Mouse (Mus musculus): Measurements from ENCODE around the gene Mageb4. TPM values are rescaled to one million over a fixed set of nuclear protein-coding genes. Genes with fewer than 3 reads are reported as not detected.

Gene Mageb4
- polyA plus RNA-seq (2017; shearing (Covaris generic)), result not detected

DNA sequence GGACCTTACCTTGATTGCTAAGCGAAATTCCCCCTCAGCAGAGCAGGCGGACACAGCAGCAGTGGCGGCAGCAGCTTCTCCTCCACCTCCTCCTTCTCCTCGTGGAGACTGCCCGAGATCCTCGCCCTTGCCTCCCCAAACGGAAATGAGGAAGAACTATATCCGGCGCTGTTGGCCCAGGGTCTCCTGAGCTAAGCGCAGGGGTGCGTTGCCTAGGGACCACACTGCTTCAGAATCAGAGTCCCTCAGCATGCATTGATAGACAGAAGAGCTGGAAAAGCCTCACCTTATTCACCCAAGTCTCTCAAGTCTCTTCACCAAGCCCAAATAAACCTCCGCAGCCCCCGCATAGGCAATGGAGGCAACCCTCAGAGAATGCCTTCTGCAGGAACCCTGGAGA lies at the start of gene Mageb4:
Gene Mageb4 (minus strand): TSS at position 101 of the 400 bp plus-strand sequence.

Other genes starting within 250 kb of the Mageb4 start
- not detected for gene Nr0b1, start 113.3 kb downstream of the Mageb4 start, polyA plus RNA-seq (2017; shearing (Covaris generic))